Mouse (Mus musculus) MEL (cell line): ENCODE results near the gene Ccdc187. TPM values are rescaled to one million over a fixed set of nuclear protein-coding genes. Genes with fewer than 3 reads are reported as not detected.

Experiments used
- DNase-seq: peaks from one replicate; pipeline ENCODE4 v3.0.0; 2011; ENCODE audit warnings: low read depth, low spot score
- H3K27ac ChIP-seq: 2 replicates; pipeline ENCODE4 v1.5.1; 2012; ENCODE audit warnings: low read depth, mild to moderate bottlenecking, control low read depth, low read length, moderate library complexity; ENCODE audit not compliant: control insufficient read depth
- H3K27me3 ChIP-seq, 2 experiments: fragments of 150-350 bp in 1 of 2; sonication (generic) in 1 of 2; 2 replicates each; pipeline ENCODE4 v1.6.1; 2012; ENCODE audit warnings: low read length in 2 of 2, mild to moderate bottlenecking in 2 of 2, improper control_type of control experiment in 1 of 2, moderate library complexity in 1 of 2; ENCODE audit not compliant: insufficient read depth in 2 of 2, control insufficient read depth in 1 of 2
- H3K36me3 ChIP-seq, 2 experiments: 2 replicates each; pipeline ENCODE4 v1.6.1; 2012 to 2014; ENCODE audit warnings: low read length in 2 of 2, improper control_type of control experiment in 1 of 2, inconsistent platforms in 1 of 2, mild to moderate bottlenecking in 1 of 2; ENCODE audit not compliant: insufficient read depth in 2 of 2, control insufficient read depth in 1 of 2
- H3K4me1 ChIP-seq, 2 experiments: fragments of 150-350 bp in 1 of 2; sonication (generic) in 1 of 2; 2 replicates each; pipeline ENCODE4 v1.6.1; 2012; ENCODE audit warnings: low read length in 2 of 2, improper control_type of control experiment in 1 of 2, mild to moderate bottlenecking in 1 of 2; ENCODE audit not compliant: insufficient read depth in 2 of 2, control insufficient read depth in 1 of 2
- H3K4me3 ChIP-seq, 2 experiments: fragments of 150-350 bp in 1 of 2; sonication (generic) in 1 of 2; 2 replicates each; pipeline ENCODE4 v1.5.1; 2012; ENCODE audit warnings: low read depth in 2 of 2, low read length in 2 of 2, mild to moderate bottlenecking in 2 of 2, moderate library complexity in 2 of 2, control low read depth in 1 of 2, improper control_type of control experiment in 1 of 2; ENCODE audit not compliant: control insufficient read depth in 1 of 2, insufficient read depth in 1 of 2
- H3K79me2 ChIP-seq: 2 replicates; pipeline ENCODE4 v1.6.1; 2012; ENCODE audit warnings: mild to moderate bottlenecking, low read length, moderate library complexity; ENCODE audit not compliant: control insufficient read depth, poor library complexity, insufficient read depth
- H3K9ac ChIP-seq: 2 replicates; pipeline ENCODE4 v1.6.1; 2012; ENCODE audit warnings: low read depth, mild to moderate bottlenecking, control low read depth, low read length, moderate library complexity; ENCODE audit not compliant: control insufficient read depth, poor library complexity, severe bottlenecking
- H3K9me3 ChIP-seq: fragments of 150-350 bp; sonication (generic); replicated peaks from 2 replicates; pipeline ENCODE4 v1.6.1; 2012; ENCODE audit warnings: mild to moderate bottlenecking, low read length, improper control_type of control experiment, moderate library complexity; ENCODE audit not compliant: insufficient read depth
- CHD2 ChIP-seq: IDR thresholded peaks from 2 replicates; pipeline ENCODE4 v1.6.1; 2011; ENCODE audit warnings: low read length, improper control_type of control experiment
- CTCF ChIP-seq, 3 experiments: IDR thresholded peaks in 2 of 3; conservative IDR thresholded peaks in 1 of 3; 2 replicates each; pipeline ENCODE4 v1.5.1; 2011 to 2012; ENCODE audit warnings: low read length in 3 of 3, low read depth in 2 of 3, mild to moderate bottlenecking in 2 of 3, improper control_type of control experiment in 1 of 3, inconsistent platforms in 1 of 3, mixed read lengths in 1 of 3, moderate library complexity in 1 of 3; ENCODE audit not compliant: control insufficient read depth in 1 of 3, insufficient read depth in 1 of 3, poor library complexity in 1 of 3, severe bottlenecking in 1 of 3
- HCFC1 ChIP-seq: IDR thresholded peaks from 2 replicates; pipeline ENCODE4 v1.6.1; 2012; ENCODE audit warnings: low read depth, mild to moderate bottlenecking, inconsistent platforms, low read length, improper control_type of control experiment, moderate library complexity
- MAZ ChIP-seq: IDR thresholded peaks from 2 replicates; pipeline ENCODE4 v1.6.1; 2012; ENCODE audit warnings: low read depth, mild to moderate bottlenecking, inconsistent platforms, low read length, improper control_type of control experiment
- MXI1 ChIP-seq: IDR thresholded peaks from 2 replicates; pipeline ENCODE4 v1.6.1; 2011; ENCODE audit warnings: mild to moderate bottlenecking, low read depth, low read length, improper control_type of control experiment
- MYB ChIP-seq: IDR thresholded peaks from 2 replicates; pipeline ENCODE4 v1.6.1; 2011; ENCODE audit warnings: mild to moderate bottlenecking, low read depth, low read length, improper control_type of control experiment
- MYC ChIP-seq: IDR thresholded peaks from 2 replicates; pipeline ENCODE4 v1.6.1; 2011; ENCODE audit warnings: low read depth, mild to moderate bottlenecking, low read length, improper control_type of control experiment, moderate library complexity
- NRF1 ChIP-seq: IDR thresholded peaks from 2 replicates; pipeline ENCODE4 v1.6.1; 2014; ENCODE audit warnings: low read depth, mild to moderate bottlenecking, inconsistent platforms, low read length, improper control_type of control experiment, moderate library complexity; ENCODE audit not compliant: poor library complexity, insufficient read depth, severe bottlenecking
- RAD21 ChIP-seq: IDR thresholded peaks from 2 replicates; pipeline ENCODE4 v1.6.1; 2011; ENCODE audit warnings: mild to moderate bottlenecking, low read depth, low read length, improper control_type of control experiment
- SMC3 ChIP-seq: IDR thresholded peaks from 2 replicates; pipeline ENCODE4 v1.6.1; 2011; ENCODE audit warnings: low read depth, low read length, improper control_type of control experiment
- TAL1 ChIP-seq: IDR thresholded peaks from 2 replicates; pipeline ENCODE4 v1.6.1; 2012; ENCODE audit warnings: mild to moderate bottlenecking, inconsistent platforms, low read length, moderate library complexity, mixed read lengths
- USF1 ChIP-seq: IDR thresholded peaks from 2 replicates; pipeline ENCODE4 v1.6.1; 2014; ENCODE audit warnings: low read depth, mild to moderate bottlenecking, inconsistent platforms, low read length, improper control_type of control experiment, moderate library complexity
- ZMIZ1 ChIP-seq: IDR thresholded peaks from 2 replicates; pipeline ENCODE4 v1.6.1; 2012; ENCODE audit warnings: low read depth, mild to moderate bottlenecking, inconsistent platforms, low read length, improper control_type of control experiment, moderate library complexity
- polyA plus RNA-seq, 2 experiments: library from polyadenylated mRNA; stranded (reverse) in 1 of 2; unstranded in 1 of 2; fragments of >175 nt in 1 of 2; fragments of >200 nt in 1 of 2; gene quantifications; 2 replicates each; pipeline versions ENCODE4 v1.2.1 to v1.2.4; 2012; ENCODE audit warnings: low replicate concordance in 2 of 2, low read depth in 1 of 2; ENCODE audit not compliant: insufficient read length in 2 of 2, insufficient read depth in 1 of 2, missing spikeins in 1 of 2
- total RNA-seq: library from RNA; depleted of rRNA; stranded (reverse); fragments of 300-350 nt; gene quantifications from 2 replicates; pipeline ENCODE4 v1.2.3, GENCODE M21; 2012

Ccdc187 gene
- total and polyA plus RNA-seq, 3 experiments: not detected

DNA sequence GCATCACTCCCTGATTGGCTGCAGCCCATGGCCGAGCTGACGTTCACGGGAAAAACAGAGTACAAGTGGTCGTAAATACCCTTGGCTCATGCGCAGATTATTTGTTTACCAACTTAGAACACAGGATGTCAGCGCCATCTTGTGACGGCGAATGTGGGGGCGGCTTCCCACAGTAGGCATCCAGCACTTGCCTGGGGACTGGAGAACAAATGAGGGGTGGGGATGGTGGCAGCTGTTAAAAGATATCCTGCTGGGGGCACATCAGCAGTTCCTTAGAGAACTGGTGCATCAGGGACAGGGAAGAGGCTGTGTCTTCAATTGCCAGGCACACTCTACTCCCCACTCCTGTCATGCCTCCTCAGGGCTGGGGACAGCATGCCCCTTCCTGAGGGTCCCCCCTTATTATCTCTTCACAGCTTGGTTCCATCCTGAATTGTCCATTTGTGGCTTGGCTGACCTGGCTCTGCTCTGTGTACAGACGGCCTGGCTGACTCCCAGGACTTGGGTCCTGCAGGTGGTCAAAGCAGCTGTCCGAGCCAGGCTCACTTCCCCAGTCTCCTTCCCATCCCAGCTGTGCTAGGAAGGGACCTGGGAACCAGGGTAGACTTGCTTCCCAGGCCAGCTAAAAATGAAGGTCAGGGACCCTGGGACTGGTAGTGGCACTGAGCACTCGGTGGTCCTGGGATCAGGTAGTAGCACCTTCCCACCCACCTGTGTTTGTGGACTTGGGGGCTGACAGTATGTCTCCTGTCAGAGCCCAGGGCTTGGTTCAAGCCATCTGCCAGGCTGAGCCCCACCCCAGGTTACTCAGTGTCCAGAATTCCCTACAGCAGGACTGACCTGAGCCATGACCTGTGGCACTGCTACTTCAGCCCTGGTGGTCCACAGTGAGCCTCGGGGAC is 44.2 kb upstream of the Ccdc187 start:
- Histone ChIP-seq H3K79me2 (no peaks in the 10 kb centered on the region), H3K36me3 (no peaks in the 10 kb centered on the region), H3K9ac (no peak overlapping the region), H3K27me3 (no peaks in the 10 kb centered on the region), H3K4me3 (no peak overlapping the region), H3K9me3 (no peaks in the 10 kb centered on the region), H3K4me1 (peaks cover 0 to 12% of the 10 kb centered on the region in 2 experiments; a peak in 2 of 4 replicates), H3K27ac (no peak overlapping the region)
- DNase-seq: no peak
- TF ChIP-seq SMC3: no peak

DNA sequence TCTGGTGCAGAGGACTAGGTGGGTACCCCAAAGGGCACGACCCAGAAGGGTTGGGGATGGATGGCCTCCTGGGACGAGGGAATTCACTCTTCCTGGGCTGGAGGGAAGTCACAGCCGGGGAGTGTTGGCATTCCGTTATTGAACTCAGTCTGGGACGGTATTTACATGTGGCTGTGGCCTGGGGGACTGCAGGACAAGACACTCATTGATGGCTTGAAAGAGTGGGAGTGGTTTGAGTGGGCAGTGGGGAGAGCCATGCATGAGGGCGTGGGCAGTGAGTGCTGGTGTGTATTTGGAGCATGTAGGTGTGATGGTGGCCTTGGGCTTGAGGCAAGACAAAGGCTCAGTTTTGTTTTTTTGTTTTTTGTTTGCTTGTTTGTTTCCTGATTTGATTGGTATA is 36.3 kb upstream of the Ccdc187 start:
- Histone ChIP-seq H3K27me3 (no peaks in the 10 kb centered on the region), H3K4me1 (no peaks in the 10 kb centered on the region; a peak in 1 of 4 replicates)
- DNase-seq: no peak

DNA sequence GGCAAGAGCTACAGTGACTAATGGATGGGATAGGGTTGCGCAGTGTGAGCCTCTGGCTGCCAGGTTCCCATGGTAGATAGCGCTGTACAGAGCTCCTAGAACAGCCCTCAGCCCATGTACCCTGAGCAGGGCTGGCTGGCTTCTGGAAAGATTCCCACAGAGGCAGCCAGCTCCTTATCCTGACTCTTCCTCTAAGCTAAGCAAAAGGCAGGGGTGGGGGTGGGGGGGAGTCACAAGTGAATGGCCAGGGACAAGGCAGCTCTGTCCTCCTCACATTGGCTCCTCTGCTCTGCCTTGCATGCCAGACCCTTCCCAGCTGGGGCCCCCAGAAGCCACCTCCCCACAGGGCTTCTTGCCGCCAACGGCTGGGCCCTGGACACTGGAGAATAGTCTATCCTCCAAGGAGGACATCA is 35.7 kb upstream of the Ccdc187 start:
- Histone ChIP-seq H3K9ac (no peak overlapping the region), H3K36me3 (no peaks in the 10 kb centered on the region), H3K27me3 (no peaks in the 10 kb centered on the region)
- TF ChIP-seq NRF1: no peak
- no peak for TF ChIP-seq MAZ
- TF ChIP-seq MXI1: no peak
- TF ChIP-seq, all 39 proteins: peak for 0
- DNase-seq: no peak
- Histone ChIP-seq H3K79me2 (no peaks in the 10 kb centered on the region), H3K4me3 (no peak overlapping the region), H3K27ac (no peak overlapping the region), H3K9me3 (no peaks in the 10 kb centered on the region), H3K4me1 (no peaks in the 10 kb centered on the region; a peak in 1 of 4 replicates)

More for the DNA sequence above, 36.3 kb upstream of the Ccdc187 start:
- H3K4me3 ChIP-seq: no peak overlapping the region
- H3K36me3 ChIP-seq: no peaks in the 10 kb centered on the region
- no peaks in the 10 kb centered on the region for H3K79me2 ChIP-seq
- no peak overlapping the region for H3K9ac ChIP-seq
- H3K27ac ChIP-seq: no peak overlapping the region
- H3K9me3 ChIP-seq: no peaks in the 10 kb centered on the region
- no peak for TF ChIP-seq TAL1
- no peak for TF ChIP-seq RAD21
- no peak for TF ChIP-seq NRF1
- TF ChIP-seq MYC: no peak
- TF ChIP-seq HCFC1: no peak
- no peak for TF ChIP-seq CHD2
- no peak for TF ChIP-seq MYB
- TF ChIP-seq USF1: no peak
- no peak for TF ChIP-seq CTCF (IDR thresholded peaks at IDR 0.05 in 2 of 3, conservative IDR thresholded peaks at IDR 0.05 in 1 of 3; ENCODE audit: control insufficient read depth in 1 of 3, insufficient read depth in 1 of 3, low read depth in 2 of 3, low read length in 3 of 3, poor library complexity in 1 of 3, severe bottlenecking in 1 of 3)
- no peak for TF ChIP-seq ZMIZ1
